Mouse (Mus musculus) cerebellum, adult (tissue): Measurements from ENCODE around the gene Chad.

Experiments
- ATAC-seq: cut with Nextera tagmentation; 2 replicates; pipeline ENCODE4 v1.9.2; 2017; ENCODE audit warnings: mild to moderate bottlenecking, moderate library complexity, mixed read lengths; ENCODE audit not compliant: insufficient number of reproducible peaks, low FRiP score, low TSS enrichment

The Chad gene

GRCm38 (mm10) chr11:94614603-94615002 is 49.8 kb downstream of the Chad start:
- no peak for ATAC-seq

GRCm38 (mm10) chr11:94615494-94615893 is 50.6 kb downstream of the Chad start:
- no peak for ATAC-seq

DNA sequence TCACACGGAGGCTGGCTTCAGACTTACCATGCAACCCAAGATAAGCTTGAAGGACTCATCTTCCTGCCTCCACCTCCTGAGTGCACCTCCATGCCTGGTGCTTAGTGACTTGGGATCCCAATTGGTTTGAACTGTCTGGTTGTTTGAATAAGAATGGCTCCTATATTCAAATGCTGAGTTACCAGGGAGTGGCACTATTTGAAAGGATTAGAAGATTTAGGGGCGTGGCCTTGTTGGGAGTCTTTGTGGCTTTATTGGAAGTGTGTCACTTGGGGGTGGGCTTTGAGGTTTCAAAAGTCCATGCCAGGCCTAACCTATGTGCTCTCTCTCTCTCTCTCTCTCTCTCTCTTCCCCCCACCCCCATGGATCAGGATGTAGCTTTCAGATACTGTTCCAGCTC is 52.8 kb downstream of the Chad start:
- no peak for ATAC-seq
